Mouse (Mus musculus) limb, embryonic 13.5 days (tissue): Measurements from ENCODE around the gene E2f3. TPM values are rescaled to one million over a fixed set of nuclear protein-coding genes. Genes with fewer than 3 reads are reported as not detected.

Experiments
- ATAC-seq: fragments of 200-750 bp; cut with Nextera tagmentation; 2 replicates; pipeline ENCODE4 v1.8.0; 2017; ENCODE audit warnings: low read depth, moderate number of reproducible peaks, moderate TSS enrichment; ENCODE audit not compliant: low FRiP score
- H3K27ac ChIP-seq: fragments of 300-500 bp; sonication (generic); 2 replicates; pipeline ENCODE4 v1.5.1; 2015; ENCODE audit warnings: inconsistent platforms, mild to moderate bottlenecking, moderate library complexity
- H3K27me3 ChIP-seq: fragments of 300-500 bp; sonication (generic); 2 replicates; pipeline ENCODE4 v1.6.1; 2015; ENCODE audit warnings: mild to moderate bottlenecking, inconsistent platforms
- H3K36me3 ChIP-seq: fragments of 300-500 bp; sonication (generic); 2 replicates; pipeline ENCODE4 v1.6.1; 2015; ENCODE audit warnings: inconsistent platforms, mild to moderate bottlenecking, moderate library complexity
- H3K4me1 ChIP-seq: fragments of 300-500 bp; sonication (generic); 2 replicates; pipeline ENCODE4 v1.6.1; 2015; ENCODE audit warnings: inconsistent platforms
- H3K4me2 ChIP-seq: fragments of 300-500 bp; sonication (generic); replicated peaks from 2 replicates; pipeline ENCODE4 v1.6.1; 2015; ENCODE audit warnings: inconsistent platforms, mild to moderate bottlenecking, moderate library complexity
- H3K4me3 ChIP-seq: fragments of 300-500 bp; sonication (generic); 2 replicates; pipeline ENCODE4 v1.5.1; 2015; ENCODE audit warnings: moderate library complexity, mild to moderate bottlenecking, inconsistent platforms
- H3K9ac ChIP-seq: fragments of 300-500 bp; sonication (generic); 2 replicates; pipeline ENCODE4 v1.6.1; 2015; ENCODE audit warnings: mild to moderate bottlenecking, inconsistent platforms
- H3K9me3 ChIP-seq: fragments of 300-500 bp; sonication (generic); 2 replicates; pipeline ENCODE4 v1.6.1; 2016; ENCODE audit warnings: inconsistent platforms
- WGBS: fragments of 180-500 bp; shearing (Covaris S2); methylation state at CpG from one replicate; pipeline ENCODE4 v1.1.7; 2015; 5-methylcytosine and 5-hydroxymethylcytosine counted together
- polyA plus RNA-seq: library from polyadenylated mRNA; unstranded; fragments of >200 nt; fragmentation: Nextera tagmentation; extraction: Ambion mirVana; gene quantifications from 2 replicates; pipeline ENCODE4 v1.2.1, GENCODE M21; 2015

E2f3 gene
- polyA plus RNA-seq, 1 experiment from 2014 or later = 13.6 TPM

GRCm38 (mm10) chr13:29911141-29911540 is 74.7 kb downstream of the E2f3 start:
- peaks cover 69% of the 10 kb centered on the region for H3K36me3 ChIP-seq

GRCm38 (mm10) chr13:29908431-29908830 is 77.4 kb downstream of the E2f3 start:
- Histone ChIP-seq H3K4me2 (no peak overlapping the region), H3K27me3 (no peaks in the 10 kb centered on the region), H3K27ac (no peak overlapping the region), H3K4me3 (no peak overlapping the region), H3K4me1 (0 out of 2 replicates have a peak, but pooled peaks cover 6% of the 10 kb centered on the region), H3K36me3 (peaks cover 84% of the 10 kb centered on the region), H3K9ac (no peak overlapping the region), H3K9me3 (peaks cover 14% of the 10 kb centered on the region)
- ATAC-seq = no peak
- 94% methylated on average over 9 of the region's 9 CpGs for WGBS

More at GRCm38 (mm10) chr13:29911141-29911540, 74.7 kb downstream of the E2f3 start:
- ATAC-seq = no peak
- Histone ChIP-seq H3K4me2 (no peak overlapping the region), H3K9ac (no peak overlapping the region), H3K4me3 (no peak overlapping the region), H3K27ac (no peak overlapping the region), H3K9me3 (0 out of 2 replicates have a peak, but pooled peaks cover 1% of the 10 kb centered on the region), H3K4me1 (peaks cover 19% of the 10 kb centered on the region; the same call in 1 of the 2 replicates), H3K27me3 (no peaks in the 10 kb centered on the region)
- WGBS = 97% methylated on average over 3 of the region's 3 CpGs

GRCm38 (mm10) chr13:29907995-29908394 is 77.9 kb downstream of the E2f3 start:
- no peak overlapping the region for H3K4me3 ChIP-seq
- peaks cover 84% of the 10 kb centered on the region for H3K36me3 ChIP-seq
- H3K4me2 ChIP-seq = no peak overlapping the region
- 94% methylated on average over 9 of the region's 9 CpGs for WGBS
- no peak for ATAC-seq
- no peaks in the 10 kb centered on the region for H3K27me3 ChIP-seq
- peaks cover 14% of the 10 kb centered on the region for H3K9me3 ChIP-seq
- no peak overlapping the region for H3K9ac ChIP-seq
- no peak overlapping the region for H3K27ac ChIP-seq
- 0 out of 2 replicates have a peak, but pooled peaks cover 1% of the 10 kb centered on the region for H3K4me1 ChIP-seq

- H3K4me2 ChIP-seq = no peak overlapping the region
- H3K27ac ChIP-seq = no peak overlapping the region
- WGBS = 94% methylated on average over 10 of the region's 10 CpGs
- no peaks in the 10 kb centered on the region for H3K4me1 ChIP-seq
- no peak for ATAC-seq
- peaks cover 82% of the 10 kb centered on the region for H3K36me3 ChIP-seq
- no peak overlapping the region for H3K4me3 ChIP-seq
- no peak overlapping the region for H3K9ac ChIP-seq
- H3K27me3 ChIP-seq = no peaks in the 10 kb centered on the region
- H3K9me3 ChIP-seq = peaks cover 14% of the 10 kb centered on the region
These were observed 79.1 kb downstream of the E2f3 start for GRCm38 (mm10) chr13:29906734-29907133.

GRCm38 (mm10) chr13:29903341-29903740 is 82.5 kb downstream of the E2f3 start:
- peaks cover 14% of the 10 kb centered on the region for H3K9me3 ChIP-seq
- H3K27ac ChIP-seq = no peak overlapping the region
- no peak for ATAC-seq
- H3K36me3 ChIP-seq = peaks cover 51% of the 10 kb centered on the region
- H3K4me2 ChIP-seq = no peak overlapping the region
- no peaks in the 10 kb centered on the region for H3K27me3 ChIP-seq
- no peak overlapping the region for H3K4me3 ChIP-seq
- H3K4me1 ChIP-seq = no peaks in the 10 kb centered on the region
- WGBS = 92% methylated on average over 1 of the region's 1 CpGs
- no peak overlapping the region for H3K9ac ChIP-seq

- WGBS = 100% methylated on average over 1 of the region's 1 CpGs
- ATAC-seq = no peak
- H3K36me3 ChIP-seq = peaks cover 44% of the 10 kb centered on the region
These were observed 83.2 kb downstream of the E2f3 start for GRCm38 (mm10) chr13:29902676-29903075.

GRCm38 (mm10) chr13:29901641-29902040 is 84.2 kb downstream of the E2f3 start:
- H3K4me2 ChIP-seq = no peak overlapping the region
- no peak overlapping the region for H3K27ac ChIP-seq
- 76% methylated on average over 4 of the region's 4 CpGs for whole genome bisulfite sequencing
- H3K27me3 ChIP-seq = no peaks in the 10 kb centered on the region
- H3K9ac ChIP-seq = no peak overlapping the region
- ATAC-seq = no peak
- no peak overlapping the region for H3K4me3 ChIP-seq
- peaks cover 34% of the 10 kb centered on the region for H3K36me3 ChIP-seq
- peaks cover 14% of the 10 kb centered on the region for H3K9me3 ChIP-seq
- H3K4me1 ChIP-seq = no peaks in the 10 kb centered on the region

More at GRCm38 (mm10) chr13:29902676-29903075, 83.2 kb downstream of the E2f3 start:
- H3K4me1 ChIP-seq = no peaks in the 10 kb centered on the region
- H3K4me3 ChIP-seq = no peak overlapping the region
- H3K4me2 ChIP-seq = no peak overlapping the region
- no peak overlapping the region for H3K9ac ChIP-seq
- no peak overlapping the region for H3K27ac ChIP-seq
- H3K27me3 ChIP-seq = no peaks in the 10 kb centered on the region
- H3K9me3 ChIP-seq = peaks cover 14% of the 10 kb centered on the region

GRCm38 (mm10) chr13:29866780-29867179 is 119.1 kb downstream of the E2f3 start:
- Histone ChIP-seq H3K9me3 (no peaks in the 10 kb centered on the region), H3K36me3 (no peaks in the 10 kb centered on the region), H3K27me3 (no peaks in the 10 kb centered on the region), H3K4me3 (no peak overlapping the region), H3K4me2 (no peak overlapping the region), H3K9ac (no peak overlapping the region), H3K4me1 (peaks cover 4% of the 10 kb centered on the region; the same call in 1 of the 2 replicates), H3K27ac (no peak overlapping the region)
- 87% methylated on average over 3 of the region's 3 CpGs for WGBS
- no peak for ATAC-seq

GRCm38 (mm10) chr13:29864331-29864730 is 121.5 kb downstream of the E2f3 start:
- 52% methylated on average over 6 of the region's 6 CpGs for WGBS
- H3K9me3 ChIP-seq = no peaks in the 10 kb centered on the region
- H3K9ac ChIP-seq = no peak overlapping the region
- no peak overlapping the region for H3K27ac ChIP-seq
- no peak overlapping the region for H3K4me2 ChIP-seq
- H3K4me1 ChIP-seq = peaks cover 4% of the 10 kb centered on the region; the same call in 1 of the 2 replicates
- no peak overlapping the region for H3K4me3 ChIP-seq
- no peaks in the 10 kb centered on the region for H3K27me3 ChIP-seq
- no peaks in the 10 kb centered on the region for H3K36me3 ChIP-seq
- ATAC-seq = no peak

GRCm38 (mm10) chr13:29860087-29860486 is 125.8 kb downstream of the E2f3 start:
- Histone ChIP-seq H3K36me3 (no peaks in the 10 kb centered on the region), H3K9me3 (no peaks in the 10 kb centered on the region), H3K4me1 (no peaks in the 10 kb centered on the region), H3K9ac (no peak overlapping the region), H3K27ac (no peak overlapping the region), H3K4me3 (no peak overlapping the region), H3K27me3 (no peaks in the 10 kb centered on the region), H3K4me2 (no peak overlapping the region)
- no peak for ATAC-seq
- 72% methylated on average over 2 of the region's 2 CpGs for WGBS

GRCm38 (mm10) chr13:29857436-29857835 is 128.4 kb downstream of the E2f3 start:
- no peak overlapping the region for H3K9ac ChIP-seq
- no peaks in the 10 kb centered on the region for H3K36me3 ChIP-seq
- H3K4me3 ChIP-seq = no peak overlapping the region
- H3K4me1 ChIP-seq = peaks cover 15% of the 10 kb centered on the region
- H3K4me2 ChIP-seq = no peak overlapping the region
- no peak overlapping the region for H3K27ac ChIP-seq
- H3K27me3 ChIP-seq = no peaks in the 10 kb centered on the region
- WGBS = 14% methylated on average over 4 of the region's 4 CpGs
- H3K9me3 ChIP-seq = no peaks in the 10 kb centered on the region
- peak; percentile 56; the same call in 1 of the 2 replicates for ATAC-seq
